Comparison of ENCODE assay signal across 8 mouse cellular contexts in the genomic region with DNA sequence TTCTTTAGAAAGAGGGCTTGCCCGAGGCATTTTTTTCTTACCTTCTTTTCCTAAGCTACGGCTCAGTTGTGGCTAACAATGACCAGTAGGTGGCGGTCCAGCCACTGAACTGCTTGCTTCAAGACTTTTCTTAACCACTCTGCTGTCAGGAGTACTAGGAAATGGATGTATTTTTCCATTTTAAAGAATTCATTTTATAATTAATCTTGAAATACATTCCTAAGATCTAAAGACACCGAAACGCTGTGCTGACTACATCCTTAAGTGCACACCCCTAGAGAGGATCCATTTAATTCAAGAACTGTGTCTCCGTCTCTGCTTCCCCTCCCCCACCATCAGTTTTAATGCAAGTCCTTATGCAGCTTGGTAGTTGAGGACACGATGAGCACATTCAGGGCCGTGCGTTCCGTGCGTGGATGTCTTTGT.
A peak's percentile ranks its signal among the peaks of the same experiment; 100 is the strongest.
DNase-seq lines count a peak whose midpoint lies in the region; ATAC-seq and TF ChIP-seq lines count a peak whose summit lies in the region.

No protein-coding gene starts in this region.

- no peak overlapping the region for H3K9ac ChIP-seq in intestine, postnatal 0 days (ENCODE audit: low read depth, low read length)
- H3K9ac ChIP-seq in midbrain, embryonic 11.5 days (ENCODE audit: low read length): no peak overlapping the region

- TF ChIP-seq CTCF in thymus, adult 2 months (IDR thresholded peaks at IDR 0.05; ENCODE audit: borderline replicate concordance, control insufficient read depth, extremely low read depth, insufficient read depth, low read length, poor library complexity): no peak
- peak; percentile 87 for TF ChIP-seq CTCF in intestine, postnatal 0 days (IDR thresholded peaks at IDR 0.05; ENCODE audit: low read depth)

- no peaks in the 10 kb centered on the region for H3K4me1 ChIP-seq in thymus, adult 2 months (replicated peaks; ENCODE audit: control insufficient read depth, insufficient read depth, low read length)
- no peaks in the 10 kb centered on the region for H3K4me1 ChIP-seq in intestine, postnatal 0 days (replicated peaks; ENCODE audit: control insufficient read depth, insufficient read depth, low read length)
- no peaks in the 10 kb centered on the region for H3K4me1 ChIP-seq in midbrain, embryonic 11.5 days (ENCODE audit: control insufficient read depth, insufficient read depth, low read length)

- DNase-seq in thymus, postnatal 0 days (ENCODE audit: low spot score): peak; percentile 34
- DNase-seq in thymus, adult 2 months: no peak
- DNase-seq in gastrocnemius, postnatal 10 days: peak; percentile 62
- peak; percentile 66 to 85 for DNase-seq in left cerebral cortex, postnatal 25 days (ENCODE audit: low spot score in 2 of 2)
- peak; percentile 96 for DNase-seq in midbrain, embryonic 11.5 days (ENCODE audit: low spot score, missing footprints)
- DNase-seq in testis, postnatal 10 days (ENCODE audit: low spot score): peak; percentile 73

- H3K4me2 ChIP-seq in intestine, postnatal 0 days (replicated peaks; ENCODE audit: low read depth): peak overlapping the region; percentile 62
- peak overlapping the region; percentile 21 for H3K4me2 ChIP-seq in midbrain, embryonic 11.5 days

- no peaks in the 10 kb centered on the region for H3K27me3 ChIP-seq in thymus, adult 2 months (ENCODE audit: control insufficient read depth, insufficient read depth, low read length)
- H3K27me3 ChIP-seq in intestine, postnatal 0 days (replicated peaks; ENCODE audit: control insufficient read depth, insufficient read depth, low read length): peaks cover 12% of the 10 kb centered on the region; the same call in 1 of the 2 replicates
- H3K27me3 ChIP-seq in midbrain, embryonic 11.5 days (ENCODE audit: control insufficient read depth, insufficient read depth, low read length): no peaks in the 10 kb centered on the region

- H3K9me3 ChIP-seq in intestine, postnatal 0 days (ENCODE audit: control insufficient read depth): no peaks in the 10 kb centered on the region
- H3K9me3 ChIP-seq in midbrain, embryonic 11.5 days (ENCODE audit: control insufficient read depth, low read length): no peaks in the 10 kb centered on the region

- peak; percentile 71 for ATAC-seq in common myeloid progenitor, adult 5-6 weeks (replicated peaks; ENCODE audit: low read depth, poor library complexity, severe bottlenecking)
- ATAC-seq in intestine, postnatal 0 days: 0 out of 2 replicates have a peak, but pooled peaks have one; percentile 47
- peak; percentile 87 for ATAC-seq in midbrain, embryonic 11.5 days (ENCODE audit: low FRiP score)

- H3K27ac ChIP-seq in thymus, adult 2 months (ENCODE audit: control insufficient read depth, insufficient read depth, low read length): no peak overlapping the region
- H3K27ac ChIP-seq in intestine, postnatal 0 days (ENCODE audit: low read depth, low read length): no peak overlapping the region
- H3K27ac ChIP-seq in midbrain, embryonic 11.5 days (ENCODE audit: low read depth, low read length): no peak overlapping the region

- 3% methylated on average over 11 of the region's 11 CpGs for WGBS in thymus, adult 2 months
- 4% methylated on average over 11 of the region's 11 CpGs for WGBS in intestine, postnatal 0 days
- WGBS in midbrain, embryonic 11.5 days: 1% methylated on average over 11 of the region's 11 CpGs

- TF ChIP-seq POLR2A in thymus, adult 2 months (IDR thresholded peaks at IDR 0.05; ENCODE audit: control insufficient read depth, extremely low read depth, insufficient read depth, low read length, poor library complexity): no peak

- intact Hi-C loops in left cerebral cortex, postnatal 25 days (cut with DNase I): loop anchor here (2.0 to 5.0 kb wide), 5 partner anchors 122 to 362 kb away; partner anchors contain the start of gene Lnpk

- no peak overlapping the region for H3K4me3 ChIP-seq in thymus, adult 2 months (ENCODE audit: control insufficient read depth, insufficient read depth, low read length)
- peak overlapping the region; percentile 23 for H3K4me3 ChIP-seq in intestine, postnatal 0 days (ENCODE audit: low read depth, low read length)
- peak overlapping the region; percentile 2 for H3K4me3 ChIP-seq in midbrain, embryonic 11.5 days (ENCODE audit: low read depth, low read length)

- no peaks in the 10 kb centered on the region for H3K36me3 ChIP-seq in thymus, adult 2 months (ENCODE audit: control insufficient read depth, insufficient read depth, low read length)
- no peaks in the 10 kb centered on the region for H3K36me3 ChIP-seq in intestine, postnatal 0 days (ENCODE audit: control insufficient read depth, insufficient read depth)
- no peaks in the 10 kb centered on the region for H3K36me3 ChIP-seq in midbrain, embryonic 11.5 days (ENCODE audit: control insufficient read depth, insufficient read depth, low read length)
